Mouse (Mus musculus) neutrophil, adult 5-6 weeks (primary cell): ENCODE measurements around the gene Il6. TPM values are rescaled to one million over a fixed set of nuclear protein-coding genes. Genes with fewer than 3 reads are reported as not detected.

Experiments used
- total RNA-seq: library from RNA; stranded (forward); fragments of 200-1000 nt; gene quantifications from 2 replicates; pipeline ENCODE4 v1.2.3, GENCODE M21; 2017

Il6 gene
- total RNA-seq, 1 experiment from 2014 or later = 1.0 TPM

Other genes starting within 250 kb of the Il6 start
- gene Tyms, start 60.5 kb downstream of the Il6 start, total RNA-seq = 0.98 and 5.4 TPM in 2 replicates
- gene Garem2, start 92.0 kb downstream of the Il6 start, total RNA-seq = not detected in 2 replicates
- gene 3110082J24Rik, start 93.0 kb downstream of the Il6 start, total RNA-seq = not detected in 2 replicates
- 106 and 107 TPM in 2 replicates for gene Hadha, start 142.0 kb downstream of the Il6 start, total RNA-seq
- gene Hadhb, start 142.1 kb downstream of the Il6 start, total RNA-seq = 54.9 and 63.0 TPM in 2 replicates
- gene Adgrf3, start 192.6 kb downstream of the Il6 start, total RNA-seq = not detected in 2 replicates
- 18.3 and 20.9 TPM in 2 replicates for gene Selenoi, start 219.5 kb downstream of the Il6 start, total RNA-seq